Mouse (Mus musculus): ENCODE measurements around the gene Fam204a. TPM values are rescaled to one million over a fixed set of nuclear protein-coding genes. Genes with fewer than 3 reads are reported as not detected.

Gene Fam204a
- polyA plus RNA-seq, 1 experiment from 2014 or later = 98.4 TPM

DNA sequence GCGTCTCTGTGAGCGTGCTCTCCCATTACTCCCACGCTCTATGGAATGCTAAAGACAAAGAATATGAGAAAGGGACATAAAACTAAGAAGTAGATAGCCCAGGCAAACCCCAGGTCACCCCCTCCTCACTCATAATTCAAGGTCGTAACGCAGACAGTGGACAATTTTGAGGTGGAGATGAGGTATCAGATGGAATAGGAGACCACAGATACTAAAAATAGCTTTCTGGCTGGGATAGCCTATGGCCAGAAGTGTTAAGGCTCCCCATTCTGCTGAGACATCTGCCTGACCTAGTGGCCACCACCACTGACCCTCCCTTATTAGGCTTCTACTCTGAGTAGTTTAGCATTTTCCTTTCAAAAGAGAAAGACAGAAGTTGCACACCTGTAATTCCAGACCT, 71.2 kb downstream of the Fam204a start:
- 95% methylated on average over 5 of the region's 5 CpGs for WGBS
- Histone ChIP-seq H3K27ac (no peak overlapping the region), H3K27me3 (peaks cover 80% of the 10 kb centered on the region), H3K9ac (replicated peaks) (no peak overlapping the region), H3K9me3 (no peaks in the 10 kb centered on the region), H3K36me3 (no peaks in the 10 kb centered on the region), H3K4me1 (replicated peaks) (peaks cover 6% of the 10 kb centered on the region; the same call in 1 of the 2 replicates), H3K4me2 (replicated peaks) (no peak overlapping the region), H3K4me3 (replicated peaks) (no peak overlapping the region)
- ATAC-seq = no peak

DNA sequence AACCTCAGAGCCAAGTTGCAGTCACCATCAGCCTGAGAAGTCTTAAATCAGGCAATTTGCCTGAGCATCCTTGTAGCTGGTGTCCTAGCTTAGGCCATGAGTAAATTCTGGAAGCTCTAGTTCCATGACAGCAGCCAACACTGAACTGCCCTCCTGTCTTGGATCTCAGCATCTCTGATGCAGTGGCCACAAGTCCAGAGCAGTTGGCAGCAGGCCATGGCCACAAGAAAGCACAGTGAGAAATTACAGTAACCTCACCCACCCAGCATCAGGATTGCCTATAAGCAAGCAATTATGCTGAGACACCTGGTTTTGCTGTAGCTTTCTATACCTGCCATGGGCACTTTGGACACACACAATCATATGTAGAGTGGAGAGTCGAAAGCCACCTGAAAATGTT, 73.4 kb downstream of the Fam204a start:
- 88% methylated on average over 1 of the region's 1 CpGs for WGBS
- Histone ChIP-seq H3K4me1 (replicated peaks) (0 out of 2 replicates have a peak, but pooled peaks cover 5% of the 10 kb centered on the region), H3K36me3 (no peaks in the 10 kb centered on the region), H3K9me3 (no peaks in the 10 kb centered on the region), H3K9ac (replicated peaks) (no peak overlapping the region), H3K4me3 (replicated peaks) (no peak overlapping the region), H3K27me3 (peaks cover 81% of the 10 kb centered on the region), H3K27ac (no peak overlapping the region), H3K4me2 (replicated peaks) (no peak overlapping the region)
- ATAC-seq = no peak

DNA sequence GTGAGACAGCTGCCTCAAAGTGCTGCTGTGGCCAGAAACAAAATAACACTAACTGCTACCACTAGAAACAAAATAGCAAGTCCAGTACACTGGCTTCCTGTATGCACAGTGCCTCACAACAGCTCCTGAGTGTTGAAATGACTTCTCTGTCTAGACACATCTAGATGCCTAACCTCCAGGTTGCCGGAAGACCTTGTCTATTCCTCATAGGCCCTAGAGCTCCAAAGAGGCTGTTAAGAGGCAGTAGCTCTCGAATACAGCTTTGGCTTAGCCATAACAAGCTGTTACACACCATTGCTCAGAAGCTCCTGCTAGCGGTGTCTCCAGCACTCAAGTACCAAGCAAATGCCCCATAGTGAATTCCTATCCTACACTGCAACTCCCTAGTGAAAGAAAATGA, 76.4 kb downstream of the Fam204a start:
- Histone ChIP-seq H3K27me3 (peaks cover 89% of the 10 kb centered on the region), H3K9me3 (no peaks in the 10 kb centered on the region)
- ATAC-seq = no peak

DNA sequence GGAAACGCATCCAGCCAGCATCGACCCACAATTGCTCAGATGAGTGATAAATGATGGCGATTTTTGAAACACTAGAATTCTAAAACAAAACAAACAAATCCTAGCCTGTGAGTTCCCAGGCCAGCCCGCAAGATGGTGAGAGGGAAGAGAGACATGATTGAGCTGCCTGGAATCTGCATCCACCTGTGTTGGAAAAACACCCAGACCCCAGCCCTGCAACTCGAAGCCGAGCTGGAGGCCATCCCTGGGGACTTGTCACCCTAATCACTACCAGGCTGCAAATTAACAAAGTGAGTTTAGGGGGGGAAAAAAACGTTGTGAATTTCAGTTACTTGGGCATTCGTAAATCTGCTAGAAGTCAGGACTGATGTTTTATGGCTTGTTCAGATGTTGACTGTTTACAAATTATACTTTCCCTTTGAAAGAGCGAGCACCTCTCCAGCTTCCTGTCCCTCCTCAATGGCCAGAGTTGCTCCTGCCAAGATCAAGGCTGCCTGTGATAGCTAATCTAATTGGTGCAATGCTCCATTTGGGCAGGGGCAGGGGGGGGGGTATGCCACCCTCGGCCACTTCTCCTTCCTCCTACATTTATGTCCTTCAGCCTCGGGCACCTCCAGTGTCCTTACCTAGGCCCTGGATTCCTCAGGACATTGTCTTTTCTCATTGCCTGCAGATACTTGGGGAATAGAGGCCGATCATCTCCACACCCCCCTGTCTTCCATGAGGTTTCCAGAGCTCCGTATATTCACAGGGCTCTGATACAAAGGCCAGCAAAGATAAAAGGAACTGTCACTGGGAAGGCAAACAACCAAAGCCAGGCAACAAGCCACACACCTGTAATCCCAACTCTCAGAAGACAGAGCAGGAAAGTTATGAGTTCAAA, 77.2 kb downstream of the Fam204a start:
- H3K36me3 ChIP-seq = no peaks in the 10 kb centered on the region
- no peak overlapping the region for H3K9ac ChIP-seq (replicated peaks)
- H3K27ac ChIP-seq = no peak overlapping the region
- H3K4me2 ChIP-seq (replicated peaks) = no peak overlapping the region
- peaks cover 90% of the 10 kb centered on the region for H3K27me3 ChIP-seq
- H3K9me3 ChIP-seq = no peaks in the 10 kb centered on the region
- H3K4me3 ChIP-seq (replicated peaks) = no peak overlapping the region
- peaks cover 12% of the 10 kb centered on the region for H3K4me1 ChIP-seq (replicated peaks)
- ATAC-seq = no peak
- WGBS = 39% methylated on average over 13 of the region's 13 CpGs

More for the DNA sequence above, 76.4 kb downstream of the Fam204a start:
- WGBS = 73% methylated on average over 3 of the region's 3 CpGs
- Histone ChIP-seq H3K9ac (replicated peaks) (no peak overlapping the region), H3K4me3 (replicated peaks) (no peak overlapping the region), H3K27ac (no peak overlapping the region), H3K4me2 (replicated peaks) (no peak overlapping the region), H3K36me3 (no peaks in the 10 kb centered on the region), H3K4me1 (replicated peaks) (peaks cover 12% of the 10 kb centered on the region)

Other genes starting within 250 kb of the Fam204a start
- gene Prlhr, start 241.6 kb upstream of the Fam204a start, polyA plus RNA-seq (2015; fragmentation: Nextera tagmentation; extraction: Ambion mirVana) = 0.09 TPM in 1 of 2 replicates, not detected in the other

Data from midbrain, embryonic 13.5 days (tissue).